Mouse (Mus musculus): ENCODE results near the gene Zmiz1.

- no peak for TF ChIP-seq CTCF (IDR thresholded peaks at IDR 0.05; ENCODE audit: insufficient read depth, low read length)
- peak; percentile 40; the same call in 1 of the 2 replicates for TF ChIP-seq POLR2A (IDR thresholded peaks at IDR 0.05; ENCODE audit: borderline replicate concordance, extremely low read depth, low read depth, low read length)
These were observed 2.1 kb downstream of the Zmiz1 start for GRCm38 (mm10) chr14:25460801-25461675.
